Mouse (Mus musculus): ENCODE results near the gene Plxna4.
A peak's percentile ranks its signal among the peaks of the same experiment; 100 is the strongest.

Plxna4 gene

DNA sequence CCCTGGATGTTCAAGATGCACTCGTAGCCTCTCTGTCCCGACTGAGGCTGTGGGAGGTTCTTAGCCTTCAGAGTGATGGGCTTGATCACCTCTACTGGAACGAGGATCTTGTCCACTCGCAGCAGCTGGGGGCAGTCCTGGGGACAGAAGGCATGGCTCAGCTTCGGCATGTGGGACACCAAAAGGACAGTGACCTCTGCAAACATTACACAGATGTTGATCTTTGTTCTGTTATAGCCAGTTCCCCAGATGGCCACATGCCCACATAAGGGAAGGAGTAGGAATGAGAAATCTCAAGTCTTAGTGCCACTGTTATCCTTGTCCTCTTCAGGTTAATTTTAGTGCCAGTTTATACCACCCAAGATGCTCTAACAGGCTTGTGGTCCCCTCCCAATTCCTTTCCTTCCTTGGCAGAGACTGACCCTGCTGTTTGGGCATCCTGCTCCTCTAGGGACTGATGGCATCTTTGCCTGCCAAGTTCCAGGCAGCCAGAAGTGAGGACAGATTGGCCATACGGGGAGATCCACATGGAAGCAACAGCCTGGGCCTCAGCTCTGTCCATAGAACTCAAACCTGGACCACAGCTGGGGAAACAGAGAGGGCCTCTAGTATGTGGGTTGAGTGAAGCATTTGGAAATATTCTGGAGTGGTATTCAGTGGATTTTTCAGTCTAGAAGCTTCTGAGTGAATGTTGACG is 363.8 kb downstream of the Plxna4 start:
- DNase-seq: no peak

DNA sequence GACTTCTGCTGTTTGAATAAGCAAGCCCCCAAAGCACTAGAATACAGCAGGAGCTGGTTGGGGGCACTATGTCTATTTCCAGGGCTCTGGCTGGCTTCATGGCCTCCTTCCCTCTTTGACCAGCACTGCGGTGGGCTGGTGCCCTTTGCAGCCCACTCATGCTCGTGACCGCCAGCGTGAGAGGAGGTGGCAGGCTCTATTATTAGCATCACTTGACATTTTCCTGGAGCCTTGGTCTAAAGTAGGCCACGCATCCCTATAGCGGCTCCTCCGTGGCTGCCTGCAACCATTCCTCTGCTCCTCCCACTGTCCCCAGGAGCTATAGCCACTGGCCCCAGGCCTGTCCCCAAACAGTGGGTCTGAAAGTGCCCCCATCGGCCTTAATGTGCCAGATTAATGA is 367.2 kb downstream of the Plxna4 start:
- no peak for DNase-seq

DNA sequence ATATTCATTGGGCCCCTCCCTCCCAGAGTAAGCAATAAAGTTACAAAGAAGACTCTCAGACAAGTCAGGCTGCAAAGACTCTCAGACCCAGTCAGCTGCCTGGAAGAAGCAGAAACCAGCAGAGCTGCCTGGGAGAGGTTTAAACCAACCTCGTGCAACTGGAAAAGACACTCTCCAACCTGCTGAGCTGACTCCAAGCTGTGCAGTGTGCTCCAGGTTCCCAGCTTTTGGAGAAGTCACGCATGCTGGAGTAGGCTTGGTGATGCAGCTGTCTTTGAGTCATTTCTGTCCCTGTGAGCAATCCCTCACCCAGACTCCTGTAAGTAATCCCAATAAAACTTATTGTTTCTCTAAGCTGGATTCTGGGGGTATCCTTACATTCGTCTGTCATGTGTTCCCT is 369.4 kb downstream of the Plxna4 start:
- DNase-seq: no peak

DNA sequence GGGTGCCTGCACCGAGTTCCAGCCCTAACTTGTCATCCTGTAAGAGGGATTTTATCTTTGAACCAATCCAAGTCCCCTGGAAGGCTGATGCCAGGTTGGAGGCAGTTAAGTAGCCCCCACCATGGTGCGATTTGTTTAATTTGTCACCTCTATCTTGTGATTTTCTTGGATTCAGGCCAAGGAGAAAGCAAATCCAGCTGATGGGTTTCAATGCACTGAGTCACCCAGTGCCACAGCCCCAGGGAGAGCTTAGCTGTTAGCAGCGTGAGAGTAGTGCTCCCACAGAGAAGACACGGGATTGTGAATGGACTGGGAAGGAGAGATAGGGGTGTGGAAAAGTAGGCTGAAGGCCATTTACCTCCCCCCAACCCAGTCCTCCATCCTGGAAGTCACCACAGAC is 375.6 kb downstream of the Plxna4 start:
- no peak for DNase-seq

DNA sequence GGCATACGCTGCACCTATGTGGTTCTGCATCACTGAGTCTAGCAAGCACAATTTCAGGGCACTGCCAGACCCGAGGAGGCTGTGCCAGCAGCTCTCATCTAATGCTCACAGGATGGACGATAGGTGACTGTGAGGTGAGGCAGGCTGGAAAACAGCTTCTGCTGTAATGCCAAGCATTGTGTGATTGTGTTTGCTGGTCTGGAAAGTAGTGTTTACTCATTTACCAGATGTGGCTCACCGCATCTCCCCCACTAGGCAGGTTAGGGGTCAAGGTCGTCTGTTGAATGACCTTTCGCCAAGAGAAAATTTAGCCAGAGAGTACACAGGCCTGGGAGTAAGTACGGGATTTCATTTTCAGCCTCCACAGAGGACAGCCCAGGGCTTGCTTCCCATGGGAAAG is 377.9 kb downstream of the Plxna4 start:
- no peak for DNase-seq

DNA sequence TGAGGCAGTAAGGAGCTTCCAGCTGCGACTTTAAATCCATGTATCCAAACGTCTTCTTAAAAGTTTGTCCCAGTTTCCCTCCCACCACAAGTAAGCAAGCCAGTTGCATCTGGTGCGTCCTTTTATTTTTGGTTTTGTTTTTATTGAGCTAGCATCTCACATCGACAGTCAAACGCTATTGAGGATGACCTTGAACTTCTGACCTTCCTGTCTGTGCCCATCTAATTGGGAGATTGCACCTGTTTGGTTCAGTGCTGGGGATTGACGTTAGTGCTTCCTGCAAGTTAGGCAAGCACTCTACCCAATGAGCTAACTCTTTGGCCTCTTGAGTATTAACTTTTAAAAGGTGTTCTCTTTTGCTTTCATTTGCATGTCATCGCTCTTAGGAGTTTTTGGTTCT is 379.0 kb downstream of the Plxna4 start:
- DNase-seq: no peak

DNA sequence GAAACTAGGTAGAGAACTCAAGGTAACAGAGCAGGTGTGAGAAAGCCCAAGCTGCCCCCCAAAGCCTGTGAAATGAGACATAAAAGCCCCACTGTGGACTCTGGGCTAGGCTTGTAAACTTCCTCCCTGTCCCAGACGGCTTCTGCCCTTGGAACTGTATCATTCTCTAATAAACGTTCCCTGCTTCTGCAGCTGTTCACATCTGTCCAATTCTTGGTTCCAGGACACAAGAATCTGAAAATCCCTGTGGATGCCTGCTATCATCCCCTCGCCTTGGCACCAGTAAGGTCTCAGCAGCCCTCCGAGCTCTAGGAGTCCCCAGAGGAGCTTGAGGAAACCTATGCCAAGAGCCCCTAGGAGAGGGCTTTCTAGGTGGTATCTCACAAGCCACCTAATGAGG is 383.7 kb downstream of the Plxna4 start:
- no peak for DNase-seq

DNA sequence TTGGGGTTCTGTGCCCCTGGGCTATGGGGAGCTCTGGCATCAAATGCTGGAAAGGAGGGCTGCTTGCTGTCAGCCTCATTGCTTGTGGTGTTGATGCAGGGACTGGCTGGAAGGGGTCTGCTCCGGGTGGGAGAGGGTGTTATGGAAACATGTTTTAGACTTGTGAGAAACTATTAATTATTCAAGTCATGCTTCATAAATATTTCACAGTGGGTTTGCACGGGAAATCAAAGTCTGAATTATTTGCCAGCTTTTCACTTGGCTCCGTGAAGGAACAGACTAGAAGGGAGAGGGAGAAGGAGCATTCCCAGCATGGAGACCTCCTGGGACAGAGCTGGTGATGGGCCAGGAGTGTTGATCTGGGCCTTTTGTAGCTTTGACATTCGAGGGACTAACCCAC is 384.6 kb downstream of the Plxna4 start:
- no peak for DNase-seq

DNA sequence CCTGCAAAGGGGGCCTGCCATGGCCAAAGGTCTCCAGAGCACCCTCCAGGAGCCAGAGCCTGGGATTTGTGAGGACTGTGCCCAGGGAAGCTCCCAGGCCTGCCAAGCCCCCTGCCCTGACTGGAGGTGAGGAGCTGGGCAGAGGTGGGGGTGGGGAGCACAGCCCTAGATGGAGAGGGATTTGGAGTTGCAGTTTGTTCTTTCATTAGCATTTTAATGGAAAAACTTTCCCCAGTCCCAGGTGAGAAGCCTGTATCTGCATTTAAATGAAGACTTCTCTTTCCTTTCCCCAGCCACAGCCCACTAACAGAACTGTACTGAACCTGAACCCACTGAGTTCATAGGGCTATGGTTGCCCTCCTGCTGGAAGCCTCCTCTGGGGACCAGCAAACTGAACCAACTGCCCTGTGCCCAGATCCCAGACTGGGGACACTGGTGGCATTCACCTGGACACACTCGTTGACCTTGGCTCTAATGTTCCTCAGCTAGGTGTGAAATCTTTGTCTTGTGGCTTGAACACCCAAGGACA is 385.3 kb downstream of the Plxna4 start:
- no peak for DNase-seq

DNA sequence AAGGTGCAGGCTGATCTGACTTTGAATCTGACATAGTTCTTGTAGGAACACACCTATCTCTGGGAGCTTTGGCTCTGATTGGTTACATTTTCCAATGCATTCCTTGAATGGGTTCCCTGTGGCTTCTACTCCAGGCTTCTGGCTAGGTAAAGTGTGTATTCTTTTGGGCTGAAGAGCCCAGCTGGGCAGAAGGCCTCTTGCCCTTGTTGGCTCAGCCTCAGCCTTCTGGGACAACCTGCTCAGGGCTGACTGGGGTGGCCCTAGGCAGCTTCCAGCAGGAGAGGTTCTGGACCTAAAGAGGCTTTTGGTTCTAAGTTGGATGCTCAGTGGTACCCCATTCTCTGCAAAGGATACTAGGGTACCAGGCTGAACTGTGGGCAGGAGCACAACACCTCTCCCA is 386.5 kb downstream of the Plxna4 start:
- DNase-seq: no peak

DNA sequence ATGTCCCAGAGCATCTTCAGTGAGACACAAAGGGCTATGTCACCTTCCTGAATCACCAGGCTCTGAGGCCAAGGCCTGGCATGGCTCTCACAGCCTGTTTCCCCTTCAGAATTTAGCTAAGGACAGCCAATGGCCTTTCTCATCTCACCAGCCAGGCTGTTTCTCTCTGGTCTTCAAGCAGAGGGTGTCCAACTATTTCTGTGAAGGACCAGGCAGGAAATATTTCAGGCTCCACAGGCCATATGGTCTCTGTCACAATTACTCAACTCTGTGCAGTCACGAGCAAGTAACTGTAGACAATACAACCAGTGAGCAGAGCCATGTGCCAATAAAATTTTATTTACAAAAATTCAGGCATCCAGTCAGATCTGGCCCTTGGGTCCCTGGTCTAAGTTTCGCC is 388.4 kb downstream of the Plxna4 start:
- DNase-seq: peak; percentile 48

DNA sequence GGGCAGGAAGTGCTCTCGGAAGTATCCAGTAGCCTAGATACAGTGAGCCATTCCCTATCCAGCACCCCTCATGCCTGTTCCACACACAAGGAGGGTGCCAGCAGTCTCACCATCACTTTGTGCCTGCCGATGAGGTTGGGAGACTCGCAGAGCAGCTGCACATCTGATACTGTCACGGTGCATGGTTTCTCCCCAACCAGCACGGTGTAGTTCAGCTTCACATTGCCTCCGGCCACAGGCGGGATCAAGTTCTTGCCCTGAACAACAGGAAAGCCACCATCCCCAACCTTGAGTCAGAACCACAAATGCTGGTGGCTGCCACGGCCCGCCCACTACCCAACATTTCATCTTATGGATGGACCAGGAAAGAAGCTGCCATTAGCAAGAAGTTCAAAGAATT is 391.1 kb downstream of the Plxna4 start:
- DNase-seq: no peak

DNA sequence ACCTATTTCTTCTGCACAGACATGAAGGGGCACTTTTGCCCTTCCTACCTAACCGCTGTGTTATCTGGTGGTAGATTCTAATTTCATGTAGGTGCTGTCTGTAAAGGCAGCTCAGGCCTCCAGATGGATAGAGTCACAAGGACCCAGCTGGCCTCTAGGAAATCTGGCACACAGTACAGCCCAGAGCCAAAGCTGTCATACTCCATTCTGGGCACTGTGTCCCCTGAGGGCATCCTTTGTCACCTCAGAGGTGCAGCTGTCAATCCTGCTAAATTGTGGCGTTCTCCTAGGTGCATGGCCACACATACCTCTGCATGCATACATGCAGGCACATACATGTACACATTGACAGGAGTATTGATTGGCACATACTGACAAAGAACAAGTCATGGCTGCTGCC is 394.9 kb downstream of the Plxna4 start:
- DNase-seq: no peak

DNA sequence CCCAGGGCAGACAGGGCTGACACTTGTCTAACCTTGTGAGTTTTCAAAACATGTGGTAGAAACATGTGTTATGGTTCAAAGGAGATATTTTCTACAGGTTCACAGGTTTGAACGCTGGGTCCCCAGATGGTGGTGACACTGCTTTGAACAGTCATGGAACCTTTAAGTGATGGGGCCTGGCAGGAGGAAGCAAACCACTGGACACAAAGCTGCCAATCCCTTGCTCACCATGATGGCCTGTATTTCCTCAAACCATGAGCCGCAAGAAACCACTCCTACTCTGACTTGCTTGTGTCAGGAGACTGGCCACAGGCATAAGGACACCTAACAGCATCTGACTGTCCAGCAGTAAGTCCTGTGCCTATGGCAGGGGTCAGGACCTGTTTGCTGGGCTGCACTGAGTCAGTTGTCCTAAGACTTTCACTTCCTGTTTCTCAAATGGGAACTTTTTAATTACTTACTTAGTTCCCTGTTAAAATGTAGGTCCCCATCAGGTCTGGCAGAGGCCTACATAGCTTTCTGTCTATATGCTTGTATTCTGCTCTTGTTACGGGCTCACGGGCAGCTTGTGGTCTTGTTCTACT is 403.5 kb downstream of the Plxna4 start:
- DNase-seq: no peak

DNA sequence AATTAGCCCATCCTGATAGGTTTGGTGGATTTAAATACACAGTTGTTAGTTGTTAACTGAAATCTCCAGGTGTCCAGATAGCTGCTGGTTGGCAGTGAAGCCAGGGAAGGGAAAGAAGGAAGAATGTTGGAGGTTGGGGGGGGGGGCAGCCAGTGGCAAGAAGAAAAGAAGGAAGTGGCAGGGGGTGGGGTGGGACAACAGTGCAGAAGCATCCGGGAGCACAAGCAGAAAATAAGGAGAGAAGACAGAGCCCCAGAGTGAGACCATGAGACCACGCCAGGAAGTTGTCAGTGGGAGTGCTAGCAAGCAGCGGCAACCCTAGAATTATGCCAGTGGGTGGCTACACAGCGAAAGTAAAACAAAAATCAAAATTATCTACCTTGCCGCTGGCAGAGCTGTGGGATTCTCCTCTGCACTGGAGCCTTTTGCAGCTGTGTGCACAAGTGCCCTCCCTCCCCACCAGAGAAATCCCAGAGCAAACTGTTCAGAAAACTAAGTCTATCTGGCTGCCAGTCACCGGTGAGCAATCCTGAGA is 404.3 kb downstream of the Plxna4 start:
- no peak for DNase-seq

DNA sequence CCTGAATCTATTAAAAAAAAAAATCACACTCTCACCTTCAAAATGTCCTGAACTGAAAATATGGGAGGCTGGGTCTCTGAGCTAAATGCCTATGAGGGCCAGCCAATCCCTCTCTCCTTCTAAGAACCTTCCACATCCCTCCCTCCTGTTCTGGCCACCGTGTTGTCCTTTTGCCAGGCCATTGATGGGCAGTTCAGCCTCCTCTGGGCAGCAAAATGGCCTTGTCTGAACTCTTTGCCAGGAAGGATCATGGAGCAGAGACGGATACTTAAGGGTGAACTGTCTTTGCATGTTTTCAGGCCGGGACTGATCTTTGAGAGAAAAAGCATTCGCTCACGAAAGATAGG is 408.0 kb downstream of the Plxna4 start:
- DNase-seq: no peak

DNA sequence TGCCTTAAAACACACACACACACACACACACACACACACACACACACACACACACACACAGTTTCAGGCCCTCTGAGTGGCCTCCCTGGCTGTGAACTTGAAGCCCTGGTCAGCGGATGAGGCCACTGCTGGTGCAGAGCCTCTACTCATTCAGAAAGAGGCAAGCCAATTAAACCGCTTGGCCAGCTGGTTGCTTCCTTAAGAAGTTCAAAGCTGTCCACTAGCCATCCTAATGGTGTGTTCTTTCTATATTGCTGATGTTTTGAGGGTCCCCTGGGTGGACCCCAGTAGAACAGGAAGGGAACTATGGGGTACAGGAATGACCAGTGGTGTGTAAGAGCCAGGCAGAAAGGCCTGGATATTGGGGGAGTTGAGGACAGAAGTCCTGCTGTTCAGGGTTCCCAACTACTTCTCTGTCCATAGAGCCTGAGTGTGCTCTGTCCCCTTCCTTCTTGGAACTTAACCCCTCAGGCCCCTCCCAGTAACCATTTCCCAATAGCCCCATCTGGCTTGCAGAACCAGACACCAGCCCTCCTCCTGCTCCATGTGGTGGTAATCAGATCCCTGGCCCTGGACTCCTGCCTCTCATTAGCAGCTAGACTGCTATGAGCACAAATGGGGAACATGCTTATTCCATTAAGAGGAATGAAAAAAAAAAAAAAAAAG is 408.5 kb downstream of the Plxna4 start:
- DNase-seq: peak; percentile 70

DNA sequence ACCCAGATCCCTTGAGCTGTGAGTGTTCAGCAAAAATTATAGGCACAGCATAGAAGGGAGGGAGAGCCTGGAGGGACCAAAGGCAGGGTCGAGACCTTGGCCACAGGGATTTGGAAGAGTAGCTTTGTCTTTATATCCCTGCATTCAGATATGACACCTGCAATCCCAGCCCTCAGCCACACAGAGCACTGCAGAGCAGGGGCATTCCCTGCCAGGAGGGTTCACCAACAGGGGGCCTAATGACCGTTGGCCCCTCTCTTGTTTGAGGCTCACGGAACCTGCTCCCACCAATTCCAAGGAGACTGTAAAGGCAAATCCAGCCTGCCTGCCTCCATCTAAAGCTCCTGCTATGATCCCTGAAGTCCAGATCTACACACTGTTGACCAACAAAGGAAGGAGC is 410.1 kb downstream of the Plxna4 start:
- no peak for DNase-seq

DNA sequence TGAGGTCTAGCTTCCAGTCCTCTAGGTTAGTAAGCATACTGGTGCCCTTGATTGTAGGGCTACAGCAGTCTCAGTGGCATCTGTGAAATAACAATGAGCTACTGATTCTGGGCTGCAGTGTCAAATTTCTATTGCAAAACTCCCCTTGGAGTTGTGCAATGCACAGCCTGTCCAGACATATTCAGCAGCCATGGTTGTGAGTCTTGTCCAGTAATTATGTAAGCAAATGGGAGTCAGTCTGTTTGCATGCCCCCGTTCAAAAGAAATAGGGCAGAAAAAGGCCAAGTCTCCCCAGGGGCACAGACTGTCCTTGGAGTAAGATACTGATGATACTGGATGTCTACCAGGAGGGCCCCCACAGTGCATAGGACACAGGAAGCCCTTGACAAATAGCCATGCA is 420.3 kb downstream of the Plxna4 start:
- peak; percentile 59 for DNase-seq

DNA sequence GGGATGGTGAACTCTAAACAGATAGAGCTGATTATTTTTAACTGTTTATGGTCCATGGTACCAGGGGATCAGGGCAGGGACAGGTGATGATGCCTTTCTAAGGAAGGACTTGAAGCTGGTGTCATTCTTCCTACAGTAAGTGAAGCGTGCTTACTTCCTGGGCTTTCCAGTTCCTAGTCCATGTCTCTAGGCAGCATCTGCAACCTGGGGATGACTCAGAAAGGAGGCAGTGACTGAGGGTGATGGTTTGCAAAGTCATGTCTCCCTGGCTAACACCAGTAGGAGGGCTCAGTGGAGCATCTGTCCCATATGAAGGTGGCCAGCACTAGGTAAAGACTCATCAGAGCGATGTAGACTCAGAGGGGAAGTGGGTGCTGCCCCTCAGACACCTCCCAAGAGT is 427.6 kb downstream of the Plxna4 start:
- DNase-seq: no peak

DNA sequence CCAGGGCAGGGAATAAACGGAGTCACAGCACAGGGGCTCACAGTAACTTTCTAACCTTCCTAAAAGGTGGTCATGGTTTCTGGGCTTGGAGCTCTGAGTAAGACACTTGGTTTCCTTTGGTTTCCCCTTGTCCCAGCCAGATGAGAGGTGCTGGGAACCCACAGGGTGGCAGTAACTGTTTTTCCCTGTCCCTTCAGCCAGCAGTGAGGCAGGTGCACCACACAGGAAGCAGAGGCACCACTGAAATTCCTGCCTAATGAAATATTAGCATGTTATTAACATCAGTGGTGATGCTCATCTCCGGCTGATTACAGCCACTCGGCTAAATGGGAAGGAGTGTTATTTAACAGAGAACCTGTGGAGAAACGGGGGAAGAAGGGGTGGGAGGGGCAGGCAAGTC is 428.1 kb downstream of the Plxna4 start:
- DNase-seq: no peak

DNA sequence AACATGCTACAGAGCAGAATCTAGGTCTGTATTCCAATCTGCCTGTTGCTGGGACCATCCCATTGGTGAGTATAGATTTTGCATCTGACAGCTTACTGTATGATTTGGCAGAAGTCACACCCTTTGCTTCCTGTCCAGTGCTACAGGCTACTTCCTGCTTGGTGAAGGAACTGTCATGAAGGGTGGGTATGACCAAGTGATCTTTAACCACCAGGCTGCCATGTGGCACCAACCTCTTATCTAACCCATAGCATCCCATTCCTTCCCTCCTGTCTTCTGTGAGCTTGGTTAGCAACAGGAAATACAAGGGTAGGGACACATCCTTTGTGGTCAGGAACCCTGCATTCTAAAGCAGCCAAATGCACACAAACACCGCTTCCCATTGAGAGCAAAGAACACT is 429.6 kb downstream of the Plxna4 start:
- DNase-seq: no peak

DNA sequence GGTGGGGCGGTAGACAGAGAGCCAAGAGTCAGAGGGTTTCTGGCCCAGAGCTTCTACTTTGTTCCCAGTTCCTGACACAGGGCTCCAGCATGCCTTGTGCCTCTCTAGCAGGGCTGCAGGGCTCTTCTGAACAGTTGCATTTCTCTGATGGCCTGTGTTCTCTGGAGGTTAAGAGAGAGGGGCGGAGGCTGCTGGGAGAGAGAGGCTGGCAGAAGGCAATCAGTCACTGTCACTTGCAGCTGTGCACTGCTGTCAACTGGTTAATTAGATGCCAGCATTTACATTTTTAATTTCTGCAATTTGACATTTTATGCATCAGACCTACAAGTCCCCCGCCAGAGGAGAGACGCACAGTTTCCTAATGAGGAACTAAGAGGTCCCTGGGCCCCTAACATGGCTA is 434.8 kb downstream of the Plxna4 start:
- DNase-seq: no peak

DNA sequence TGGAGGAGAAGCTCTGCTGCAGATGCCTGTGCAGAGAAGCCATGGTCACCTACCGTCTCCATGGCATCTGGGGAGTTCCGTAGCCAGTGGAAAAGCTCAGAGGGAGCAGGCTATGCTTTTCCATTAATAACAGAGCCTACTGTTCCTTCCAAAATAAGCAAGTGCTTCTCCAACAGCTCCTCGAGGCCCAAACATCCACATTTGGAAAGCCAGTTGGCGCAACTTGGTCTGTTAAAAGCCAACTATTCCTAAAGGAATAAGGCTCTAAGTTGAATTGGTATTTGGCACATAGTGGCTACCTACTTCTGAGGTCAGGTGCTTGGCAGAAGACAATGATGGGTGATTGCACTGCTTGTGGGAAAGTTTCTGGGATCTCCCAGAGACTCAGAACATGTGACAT is 437.2 kb downstream of the Plxna4 start:
- no peak for DNase-seq

Data from lung, postnatal 10 days (tissue).